Mouse (Mus musculus) neutrophil, adult 83 days (primary cell): ENCODE measurements around the gene Utp14a. TPM values are rescaled to one million over a fixed set of nuclear protein-coding genes. Genes with fewer than 3 reads are reported as not detected.

Experiments used
- total RNA-seq, 2 experiments: library from RNA; stranded (reverse); gene quantifications; one replicate each; pipeline ENCODE4 v1.2.4; 2023

Utp14a gene
- total RNA-seq: 10 to 100 TPM; 22.3 to 23.8 TPM

GRCm38 (mm10) chrX:48256468-48257007 is at the start of gene Utp14a:
Gene Utp14a (plus strand): TSS chrX:48256862.

GRCm38 (mm10) chrX:48208519-48209185 is 48.0 kb upstream of the Utp14a start, which contains the start of gene Zdhhc9:
Gene Zdhhc9 (minus strand): TSS chrX:48208878.

Other genes with a start within 250 kb of the Utp14a start
- under 1 TPM; 0.29 to 0.96 TPM for gene Apln, start 222.0 kb upstream of the Utp14a start, total RNA-seq
- not detected for gene Xpnpep2, start 148.1 kb upstream of the Utp14a start, total RNA-seq
- gene Sash3, start 110.4 kb upstream of the Utp14a start, total RNA-seq: 100 to 1,000 TPM; 107 to 123 TPM
- gene Zdhhc9, start 48.0 kb upstream of the Utp14a start, total RNA-seq: 10 to 100 TPM; 40.5 to 40.9 TPM
- gene Bcorl1, start 84.5 kb downstream of the Utp14a start, total RNA-seq: 10 to 100 TPM; 21.3 to 26.5 TPM
- gene Elf4, start 206.3 kb downstream of the Utp14a start, total RNA-seq: 10 to 100 TPM; 87.3 to 90.4 TPM